ENCODE assay signal across 8 mouse cellular contexts in the genomic region with DNA sequence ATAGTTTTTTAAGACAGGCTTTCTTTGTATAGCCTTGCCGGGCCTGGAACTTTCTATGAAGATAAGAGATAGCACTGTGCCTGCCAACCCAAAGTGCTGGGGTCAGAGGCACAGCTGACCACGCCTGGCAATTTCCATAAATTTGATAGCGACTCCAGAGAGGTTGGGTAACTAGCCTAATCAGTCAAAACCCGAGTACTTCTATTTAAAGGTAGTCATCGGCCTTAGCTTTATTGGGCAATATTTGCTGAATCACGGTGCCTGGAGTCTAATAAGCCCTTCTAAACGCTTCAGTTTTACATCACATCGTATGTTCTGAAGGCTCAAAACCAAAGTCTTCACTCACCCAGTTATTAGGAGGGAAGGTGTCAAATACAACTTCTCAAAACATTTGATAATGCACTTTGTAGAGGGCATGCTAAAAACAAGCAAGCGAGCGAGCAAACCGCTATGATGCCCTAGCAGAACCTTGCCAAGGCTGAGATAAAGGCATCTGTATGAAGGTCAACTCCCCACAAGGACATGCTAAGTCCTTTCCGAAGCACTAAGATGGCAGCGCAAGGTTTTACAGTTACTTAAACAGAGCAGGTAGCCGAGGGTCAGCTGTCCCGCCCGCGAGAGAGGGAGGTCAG. TPM values are rescaled to one million over a fixed set of nuclear protein-coding genes. Genes with fewer than 3 reads are reported as not detected.
DNase-seq lines count a peak whose midpoint lies in the region; ATAC-seq and TF ChIP-seq lines count a peak whose summit lies in the region.

No protein-coding gene starts in this region.

- no peak for TF ChIP-seq POLR2A in testis, adult 2 months (IDR thresholded peaks at IDR 0.05; ENCODE audit: control insufficient read depth, low read depth, low read length)

- H3K9ac ChIP-seq in embryonic facial prominence, embryonic 12.5 days: peak overlapping the region; percentile 99
- peak overlapping the region; percentile 99 for H3K9ac ChIP-seq in heart, postnatal 0 days (replicated peaks; ENCODE audit: low read depth, low read length)
- H3K9ac ChIP-seq in limb, embryonic 13.5 days: peak overlapping the region; percentile 98
- H3K9ac ChIP-seq in midbrain, embryonic 15.5 days: peak overlapping the region; percentile 100

- peak; percentile 6; the same call in 1 of the 2 replicates for ATAC-seq in embryonic facial prominence, embryonic 12.5 days (ENCODE audit: insufficient number of reproducible peaks, insufficient read depth, low FRiP score, low TSS enrichment)
- ATAC-seq in heart, postnatal 0 days (ENCODE audit: insufficient read depth, low read depth): peak; percentile 59
- peak; percentile 57 for ATAC-seq in limb, embryonic 13.5 days (ENCODE audit: low FRiP score, low read depth)
- ATAC-seq in midbrain, embryonic 15.5 days (replicated peaks): peak; percentile 61

- DNase-seq in testis, postnatal 10 days (ENCODE audit: low spot score): no peak
- DNase-seq in heart, postnatal 0 days (ENCODE audit: low spot score): peak; percentile 90
- no peak for DNase-seq in thymus, postnatal 25 days
- DNase-seq in cerebellum, adult 9-11 months: no peak

- WGBS in embryonic facial prominence, embryonic 12.5 days: 7% methylated on average over 17 of the region's 17 CpGs
- 0% methylated on average over 17 of the region's 17 CpGs for WGBS in heart, postnatal 0 days
- WGBS in limb, embryonic 13.5 days: 5% methylated on average over 17 of the region's 17 CpGs
- 5% methylated on average over 17 of the region's 17 CpGs for WGBS in midbrain, embryonic 15.5 days

- TF ChIP-seq CTCF in testis, adult 2 months (IDR thresholded peaks at IDR 0.05; ENCODE audit: control insufficient read depth, insufficient read depth, insufficient replicate concordance, low read depth, low read length): 0 out of 2 replicates have a peak, but pooled peaks have one; percentile 8
- TF ChIP-seq CTCF in heart, postnatal 0 days (IDR thresholded peaks at IDR 0.05; ENCODE audit: low read depth): peak; percentile 1; the same call in 1 of the 2 replicates

- no peaks in the 10 kb centered on the region for H3K36me3 ChIP-seq in testis, adult 2 months (ENCODE audit: control insufficient read depth, insufficient read depth, low read length)
- 0 out of 2 replicates have a peak, but pooled peaks cover 3% of the 10 kb centered on the region for H3K36me3 ChIP-seq in embryonic facial prominence, embryonic 12.5 days
- H3K36me3 ChIP-seq in heart, postnatal 0 days (replicated peaks; ENCODE audit: control insufficient read depth, insufficient read depth, low read length): 0 out of 2 replicates have a peak, but pooled peaks cover 9% of the 10 kb centered on the region
- peaks cover 14% of the 10 kb centered on the region for H3K36me3 ChIP-seq in limb, embryonic 13.5 days
- no peaks in the 10 kb centered on the region for H3K36me3 ChIP-seq in midbrain, embryonic 15.5 days (replicated peaks)

- no peaks in the 10 kb centered on the region for H3K27me3 ChIP-seq in testis, adult 2 months (ENCODE audit: control insufficient read depth, insufficient read depth, low read length)
- H3K27me3 ChIP-seq in embryonic facial prominence, embryonic 12.5 days: no peaks in the 10 kb centered on the region
- H3K27me3 ChIP-seq in heart, postnatal 0 days (ENCODE audit: control insufficient read depth, insufficient read depth, low read length): no peaks in the 10 kb centered on the region
- no peaks in the 10 kb centered on the region for H3K27me3 ChIP-seq in limb, embryonic 13.5 days
- no peaks in the 10 kb centered on the region for H3K27me3 ChIP-seq in midbrain, embryonic 15.5 days (replicated peaks)

- peak overlapping the region; percentile 94 for H3K4me3 ChIP-seq in testis, adult 2 months (ENCODE audit: control insufficient read depth, low read depth, low read length)
- H3K4me3 ChIP-seq in embryonic facial prominence, embryonic 12.5 days: peak overlapping the region; percentile 79
- peak overlapping the region; percentile 98 for H3K4me3 ChIP-seq in heart, postnatal 0 days (ENCODE audit: low read depth, low read length)
- peak overlapping the region; percentile 80 for H3K4me3 ChIP-seq in limb, embryonic 13.5 days
- H3K4me3 ChIP-seq in midbrain, embryonic 15.5 days: peak overlapping the region; percentile 89

- peaks cover 11% of the 10 kb centered on the region; the same call in 1 of the 2 replicates for H3K9me3 ChIP-seq in embryonic facial prominence, embryonic 12.5 days
- peaks cover 15% of the 10 kb centered on the region for H3K9me3 ChIP-seq in heart, postnatal 0 days (replicated peaks; ENCODE audit: control insufficient read depth, low read length)
- H3K9me3 ChIP-seq in limb, embryonic 13.5 days: peaks cover 16% of the 10 kb centered on the region
- no peaks in the 10 kb centered on the region for H3K9me3 ChIP-seq in midbrain, embryonic 15.5 days

- peaks cover 14% of the 10 kb centered on the region for H3K4me1 ChIP-seq in testis, adult 2 months (ENCODE audit: control insufficient read depth, insufficient read depth, low read length)
- H3K4me1 ChIP-seq in embryonic facial prominence, embryonic 12.5 days: peaks cover 15% of the 10 kb centered on the region
- peaks cover 14% of the 10 kb centered on the region for H3K4me1 ChIP-seq in heart, postnatal 0 days (ENCODE audit: control insufficient read depth, insufficient read depth)
- peaks cover 20% of the 10 kb centered on the region for H3K4me1 ChIP-seq in limb, embryonic 13.5 days
- H3K4me1 ChIP-seq in midbrain, embryonic 15.5 days: peaks cover 22% of the 10 kb centered on the region

- TF ChIP-seq EP300 in heart, postnatal 0 days (IDR thresholded peaks at IDR 0.05; ENCODE audit: low read depth): peak; percentile 51

- peak overlapping the region; percentile 98 for H3K27ac ChIP-seq in testis, adult 2 months (ENCODE audit: control insufficient read depth, insufficient read depth, low read depth, low read length)
- peak overlapping the region; percentile 100 for H3K27ac ChIP-seq in embryonic facial prominence, embryonic 12.5 days
- peak overlapping the region; percentile 100 for H3K27ac ChIP-seq in heart, postnatal 0 days (ENCODE audit: low read depth)
- peak overlapping the region; percentile 100 for H3K27ac ChIP-seq in limb, embryonic 13.5 days
- peak overlapping the region; percentile 100 for H3K27ac ChIP-seq in midbrain, embryonic 15.5 days

- peak overlapping the region; percentile 74 for H3K4me2 ChIP-seq in embryonic facial prominence, embryonic 12.5 days (replicated peaks)
- H3K4me2 ChIP-seq in heart, postnatal 0 days (ENCODE audit: low read depth, low read length): peak overlapping the region; percentile 72
- H3K4me2 ChIP-seq in limb, embryonic 13.5 days (replicated peaks): peak overlapping the region; percentile 74
- H3K4me2 ChIP-seq in midbrain, embryonic 15.5 days: peak overlapping the region; percentile 57

RNA-seq across cellular contexts. Expression of a gene that starts 0.5 kb away (rescaled TPM):
- polyA plus RNA-seq in testis, adult 2 months (2012; rRNA removed): 254 and 277 TPM in 2 replicates
- polyA plus RNA-seq in embryonic facial prominence, embryonic 12.5 days (2016; fragmentation: Nextera tagmentation; extraction: Ambion mirVana): 45.0 and 46.8 TPM in 2 replicates
- total RNA-seq in heart, postnatal 0 days (2014; rRNA removed; ENCODE audit: low replicate concordance): 12.1 and 51.4 TPM in 2 replicates
- polyA plus RNA-seq in heart, postnatal 0 days (2015; fragmentation: Nextera tagmentation; extraction: Ambion mirVana): 33.1 and 33.9 TPM in 2 replicates
- 46.4 and 46.5 TPM in 2 replicates for polyA plus RNA-seq in limb, embryonic 13.5 days (2015; fragmentation: Nextera tagmentation; extraction: Ambion mirVana)
- polyA plus RNA-seq in midbrain, embryonic 15.5 days (2015; fragmentation: Nextera tagmentation; extraction: Ambion mirVana): 16.0 TPM in 2 replicates

RNA-seq across cellular contexts. Expression of a gene that starts 53.5 kb away (rescaled TPM):
- polyA plus RNA-seq in testis, adult 2 months (2012; rRNA removed): 27.5 and 36.5 TPM in 2 replicates
- not detected in 2 replicates for polyA plus RNA-seq in embryonic facial prominence, embryonic 12.5 days (2016; fragmentation: Nextera tagmentation; extraction: Ambion mirVana)
- total RNA-seq in heart, postnatal 0 days (2014; rRNA removed; ENCODE audit: low replicate concordance): not detected in 2 replicates
- polyA plus RNA-seq in heart, postnatal 0 days (2015; fragmentation: Nextera tagmentation; extraction: Ambion mirVana): not detected in 2 replicates
- polyA plus RNA-seq in limb, embryonic 13.5 days (2015; fragmentation: Nextera tagmentation; extraction: Ambion mirVana): not detected in 2 replicates
- not detected in 2 replicates for polyA plus RNA-seq in midbrain, embryonic 15.5 days (2015; fragmentation: Nextera tagmentation; extraction: Ambion mirVana)

Comparison
In these comparisons a context has a peak if more than half of its experiments do, and no peak if none do; other contexts are left out.
1. ATAC-seq: peak in every context shown above with its lines; median percentile 61 in midbrain, embryonic 15.5 days; 59 in heart, postnatal 0 days; 57 in limb, embryonic 13.5 days; 6 in embryonic facial prominence, embryonic 12.5 days.
2. RNA of a gene that starts 53.5 kb away (polyA plus RNA-seq): 27.5 to 36.5 TPM in testis, adult 2 months; not detected in embryonic facial prominence, embryonic 12.5 days, not detected in heart, postnatal 0 days, not detected in limb, embryonic 13.5 days and not detected in midbrain, embryonic 15.5 days; every median in the first group is over 10 times any median in the second.
3. Peak in every context shown above with its lines, with median percentiles within 50 percentile points of each other: H3K27ac ChIP-seq, H3K4me3 ChIP-seq, H3K4me2 ChIP-seq and H3K9ac ChIP-seq.